Mouse (Mus musculus) embryonic fibroblast, embryonic 13.5 days (primary cell): ENCODE measurements around the gene Abcc2.

ENCODE experiments used
- CTCF ChIP-seq: IDR thresholded peaks from 2 replicates; pipeline ENCODE4 v1.5.1; 2011; ENCODE audit warnings: mild to moderate bottlenecking, control low read depth, low read length, moderate library complexity, borderline replicate concordance; ENCODE audit not compliant: insufficient read depth
- POLR2A ChIP-seq: IDR thresholded peaks from 2 replicates; pipeline ENCODE4 v1.6.1; 2011; ENCODE audit warnings: low read depth, mild to moderate bottlenecking, control low read depth, low read length, moderate library complexity

- TF ChIP-seq CTCF = no peak
- no peak for TF ChIP-seq POLR2A
Measured at GRCm38 (mm10) chr19:43793951-43794350, 12.0 kb downstream of the Abcc2 start.
